Mouse (Mus musculus): Measurements from ENCODE around the gene Trmt10c.
A peak's percentile ranks its signal among the peaks of the same experiment; 100 is the strongest.
"Not testable (repeated sequence)": the region's sequence is repeated elsewhere in the genome, so short reads cannot be mapped to it uniquely, and the experiment has no call there.

Trmt10c gene

GRCm38 (mm10) chr16:56048038-56048437 lies 10.4 kb upstream of the Trmt10c start, which contains the start of gene Senp7:
TSS of gene Senp7 (plus strand) at chr16:56048338.
- DNase-seq (ENCODE audit: low spot score) = not testable (repeated sequence)

DNA sequence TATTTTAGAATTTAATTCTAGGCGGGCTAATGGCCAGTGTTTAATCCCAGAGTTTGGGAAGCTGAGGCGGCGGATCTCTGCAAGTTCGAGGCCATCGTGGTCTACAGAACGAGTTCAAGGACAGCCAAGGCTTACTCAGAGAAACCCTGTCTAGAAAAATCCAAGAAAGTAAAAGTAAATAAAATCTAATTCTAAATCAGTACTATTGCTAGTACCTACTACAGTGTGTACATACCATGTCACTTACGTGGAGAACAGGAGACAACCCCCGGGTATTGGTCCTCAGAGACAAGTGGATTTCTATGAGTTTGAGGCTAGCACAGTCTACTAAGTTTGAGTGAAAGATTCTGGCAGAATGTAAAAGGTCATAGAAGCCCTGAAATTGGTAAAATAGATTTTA lies 471 bp upstream of the Trmt10c start:
- DNase-seq (ENCODE audit: low spot score) = no peak

- no peak for DNase-seq (ENCODE audit: low spot score)
Measured at GRCm38 (mm10) chr16:56036501-56036900, 1.1 kb downstream of the Trmt10c start.

DNA sequence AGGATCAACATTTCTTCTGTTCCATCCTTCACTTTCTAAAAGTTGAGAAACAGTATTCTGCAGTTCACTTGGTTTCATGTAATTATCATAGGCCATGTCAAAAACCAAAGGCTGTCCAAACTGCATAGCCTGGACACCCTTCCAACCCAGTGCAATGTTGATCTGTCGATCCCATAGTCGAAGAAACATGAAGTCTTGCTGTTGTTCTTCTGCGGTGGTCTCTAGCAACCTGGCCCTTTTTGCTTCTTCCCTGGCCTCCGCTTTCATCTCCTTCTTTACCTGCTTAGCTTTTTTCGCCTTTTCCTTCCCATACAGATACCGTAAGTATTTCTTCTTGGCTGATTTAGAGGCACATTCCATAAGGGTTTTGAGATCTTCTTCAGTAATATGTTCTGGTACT lies 3.1 kb downstream of the Trmt10c start:
- no peak for DNase-seq (ENCODE audit: low spot score)

GRCm38 (mm10) chr16:56029661-56030082 lies 7.9 kb downstream of the Trmt10c start, which contains the start of gene Pcnp:
TSS of gene Pcnp (minus strand) at chr16:56029739.
- DNase-seq (ENCODE audit: low spot score) = peak; percentile 96

DNA sequence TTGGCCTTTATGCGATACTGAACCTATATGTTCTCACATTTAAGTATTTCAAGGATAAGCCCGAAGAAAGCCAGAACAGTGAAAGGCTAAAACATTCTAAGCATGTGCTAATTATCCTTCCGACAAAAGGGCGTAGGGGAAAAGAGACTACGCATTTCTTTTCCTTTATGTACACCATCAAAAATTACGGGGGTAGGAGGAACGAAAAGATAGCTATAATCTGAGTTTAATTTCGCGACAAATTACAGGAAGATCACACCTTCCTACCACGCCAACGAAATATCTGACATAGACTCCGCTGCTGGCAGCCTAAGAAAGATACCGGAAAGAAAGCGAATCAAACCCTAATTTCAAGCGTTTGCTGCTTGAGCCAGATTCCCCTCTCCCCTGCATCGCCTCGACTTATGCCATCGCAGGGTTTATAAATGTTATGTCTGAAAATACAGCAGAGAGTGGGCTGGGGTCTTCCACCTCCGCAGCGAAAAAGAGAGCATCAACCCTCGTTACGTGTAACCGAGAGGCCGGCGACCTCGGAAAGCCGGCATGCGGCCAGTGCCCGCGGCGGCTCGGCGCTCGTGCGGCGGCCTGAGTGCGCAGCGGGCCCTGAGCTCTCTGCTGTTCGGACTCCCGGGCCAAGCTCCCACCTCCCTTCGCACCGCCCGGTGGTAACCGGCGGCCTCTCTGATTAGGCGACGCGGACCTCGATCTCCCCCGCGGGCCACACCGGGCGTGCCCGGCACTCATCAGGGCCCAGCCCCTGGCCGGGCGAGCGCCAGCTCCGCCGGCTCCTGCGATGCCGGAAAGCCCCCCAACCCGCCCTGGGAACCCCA lies 8.7 kb downstream of the Trmt10c start:
- DNase-seq (ENCODE audit: low spot score) = peak; percentile 82

DNA sequence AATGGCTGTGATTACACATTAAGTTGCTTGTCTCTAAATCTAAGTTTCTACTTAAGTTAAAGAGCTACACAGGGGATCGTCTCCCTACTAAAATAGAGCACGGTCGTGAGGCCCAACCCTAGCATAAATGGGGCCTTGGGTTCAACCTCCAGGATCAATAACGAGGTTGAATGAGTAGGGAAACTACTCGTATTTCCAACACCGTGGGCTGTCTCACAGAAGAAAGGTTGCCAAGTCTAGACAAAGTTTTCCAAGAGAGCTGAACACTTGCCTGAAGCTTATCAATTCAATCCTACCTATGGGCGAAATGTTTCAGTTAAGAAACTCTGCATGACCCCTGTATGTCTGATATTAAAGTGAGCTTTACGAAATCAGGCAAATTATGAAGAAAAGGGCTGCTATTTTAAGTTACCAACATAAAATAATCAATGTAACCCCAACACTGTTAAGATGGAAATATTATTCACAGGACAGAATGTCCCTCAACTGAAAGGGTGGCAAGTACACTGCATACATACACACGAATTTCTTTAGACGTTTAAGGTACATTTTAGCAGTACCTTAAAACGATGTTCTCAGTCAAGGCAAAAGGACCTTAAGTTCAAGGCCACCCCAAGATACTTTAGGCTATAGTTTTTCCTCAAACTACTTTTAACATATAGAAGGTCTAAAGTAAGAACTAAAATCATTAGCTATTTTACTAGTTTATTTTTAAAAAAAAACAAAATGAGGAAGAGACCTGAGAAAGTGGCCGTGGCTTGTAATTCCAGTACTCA lies 9.6 kb downstream of the Trmt10c start:
- no peak for DNase-seq (ENCODE audit: low spot score)

DNA sequence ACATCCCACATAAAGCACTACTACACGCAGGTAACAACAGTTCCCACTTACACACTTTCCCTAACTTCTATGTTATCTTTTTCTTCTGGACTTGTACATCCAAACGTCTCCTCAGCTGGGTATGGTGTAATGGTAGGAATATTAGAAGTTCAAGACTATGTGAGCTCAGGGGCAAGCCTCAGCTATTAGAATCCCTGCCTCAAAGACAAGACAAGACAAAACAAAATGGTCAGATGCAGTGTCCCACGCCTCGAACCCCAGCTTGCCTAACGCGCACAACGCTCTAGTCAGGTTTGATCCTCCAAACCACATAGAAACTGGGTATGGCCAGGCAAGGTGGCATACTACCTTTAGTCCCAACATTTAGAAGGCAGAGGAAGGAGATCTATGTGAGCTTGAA lies 18.0 kb downstream of the Trmt10c start:
- no peak for DNase-seq (ENCODE audit: low spot score)

DNA sequence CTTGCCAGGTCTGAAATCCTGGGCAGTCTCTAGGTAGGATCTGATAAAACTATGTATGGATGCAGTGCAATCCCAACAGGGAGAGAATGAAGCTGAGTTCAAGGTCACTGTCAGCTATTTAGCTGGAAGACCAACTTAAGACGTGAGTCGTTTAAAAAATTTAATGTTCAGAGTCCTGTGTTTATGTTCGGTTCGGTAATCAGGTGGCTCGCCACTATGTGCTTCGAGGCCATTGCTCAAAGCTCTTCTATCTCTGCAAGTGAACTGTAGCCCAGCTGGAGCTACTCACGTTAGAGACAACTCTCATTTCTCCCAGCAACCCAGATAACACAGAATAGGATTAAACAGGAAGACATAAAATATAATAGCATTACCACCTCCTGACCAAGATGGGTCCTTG lies 23.5 kb downstream of the Trmt10c start:
- no peak for DNase-seq (ENCODE audit: low spot score)

- no peak for DNase-seq (ENCODE audit: low spot score)
Measured at GRCm38 (mm10) chr16:56012789-56013743, 24.6 kb downstream of the Trmt10c start.

- no peak for DNase-seq (ENCODE audit: low spot score)
Measured at GRCm38 (mm10) chr16:56008862-56009261, 28.8 kb downstream of the Trmt10c start.

DNA sequence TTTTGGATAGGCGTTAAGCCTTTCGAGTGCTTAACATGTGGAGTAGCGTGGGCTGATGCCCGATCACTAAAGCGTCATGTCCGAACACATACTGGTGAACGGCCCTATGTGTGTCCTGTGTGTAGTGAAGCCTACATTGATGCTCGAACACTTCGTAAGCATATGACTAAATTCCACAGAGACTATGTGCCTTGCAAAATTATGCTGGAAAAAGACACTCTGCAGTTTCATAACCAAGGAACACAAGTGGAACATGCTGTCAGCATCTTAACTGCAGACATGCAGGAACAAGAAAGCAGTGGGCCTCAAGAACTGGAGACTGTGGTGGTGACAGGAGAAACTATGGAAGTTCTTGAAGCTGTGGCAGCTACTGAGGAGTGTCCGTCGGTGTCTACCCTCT lies 30.8 kb downstream of the Trmt10c start:
- DNase-seq (ENCODE audit: low spot score) = no peak

DNA sequence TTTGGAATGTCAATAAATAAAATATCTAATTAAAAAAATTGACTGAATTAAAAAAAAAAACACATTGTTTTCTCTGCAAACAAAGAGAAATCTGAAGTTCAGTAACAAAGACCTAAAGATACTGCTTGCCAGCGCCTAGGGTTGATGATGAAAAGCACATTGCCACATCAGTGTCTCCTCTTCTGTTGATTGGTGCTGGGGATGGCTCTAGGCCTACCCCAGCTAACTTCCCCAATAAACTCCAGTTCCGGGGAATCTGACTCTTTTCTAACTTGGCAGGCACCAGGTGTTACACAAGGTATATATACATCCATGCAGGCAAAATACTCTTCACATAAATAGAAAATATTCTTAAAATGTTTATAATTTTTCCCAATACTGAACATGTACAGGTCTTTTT lies 43.4 kb downstream of the Trmt10c start:
- no peak for DNase-seq (ENCODE audit: low spot score)

- DNase-seq (ENCODE audit: low spot score) = no peak
Measured at GRCm38 (mm10) chr16:55990311-55990710, 47.3 kb downstream of the Trmt10c start.

DNA sequence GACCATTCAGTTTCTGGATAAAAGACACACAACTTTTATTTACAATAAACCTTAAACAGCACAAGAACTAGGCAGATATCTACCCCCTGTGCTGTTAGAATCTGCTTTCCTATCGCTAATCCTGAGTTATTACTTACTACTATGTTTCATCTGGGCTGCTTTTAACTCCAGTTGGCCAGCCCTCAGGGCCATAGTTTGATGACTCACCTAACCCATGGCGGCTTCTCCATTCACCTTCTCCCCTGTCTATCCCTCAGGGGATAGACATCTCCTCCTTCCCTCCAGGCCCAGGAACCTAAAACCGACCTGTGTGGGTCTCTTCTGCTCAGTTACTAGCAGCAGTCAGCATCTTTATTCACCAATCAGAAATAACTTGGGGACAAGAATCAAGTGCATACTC lies 51.6 kb downstream of the Trmt10c start:
- DNase-seq (ENCODE audit: low spot score) = no peak
